Mouse (Mus musculus): ENCODE data around the gene Fam187b. TPM values are rescaled to one million over a fixed set of nuclear protein-coding genes. Genes with fewer than 3 reads are reported as not detected.
A peak's percentile ranks its signal among the peaks of the same experiment; 100 is the strongest.

The Fam187b gene
- polyA plus RNA-seq, 1 experiment from 2014 or later = 8.8 TPM

- Histone ChIP-seq H3K4me1 (ENCODE audit: control insufficient read depth, insufficient read depth, low read length) (no peaks in the 10 kb centered on the region), H3K36me3 (ENCODE audit: control insufficient read depth, insufficient read depth, low read length) (no peaks in the 10 kb centered on the region), H3K27ac (ENCODE audit: low read length) (no peak overlapping the region), H3K27me3 (ENCODE audit: control insufficient read depth, insufficient read depth, low read length) (no peaks in the 10 kb centered on the region), H3K9ac (ENCODE audit: low read length) (no peak overlapping the region), H3K9me3 (replicated peaks; ENCODE audit: control insufficient read depth, low read length) (no peaks in the 10 kb centered on the region; the same call in 1 of the 2 replicates), H3K4me3 (replicated peaks; ENCODE audit: low read length) (no peak overlapping the region), H3K4me2 (ENCODE audit: low read depth, low read length) (no peak overlapping the region)
- 65% methylated on average over 5 of the region's 5 CpGs for WGBS
- no peak for ATAC-seq (ENCODE audit: insufficient read depth, low FRiP score)
Measured at GRCm38 (mm10) chr7:30992148-30992547, 18.6 kb downstream of the Fam187b start.

GRCm38 (mm10) chr7:30993986-30994385 lies 20.4 kb downstream of the Fam187b start:
- H3K4me3 ChIP-seq (replicated peaks; ENCODE audit: low read length) = no peak overlapping the region
- H3K4me2 ChIP-seq (ENCODE audit: low read depth, low read length) = no peak overlapping the region
- no peaks in the 10 kb centered on the region; the same call in 1 of the 2 replicates for H3K9me3 ChIP-seq (replicated peaks; ENCODE audit: control insufficient read depth, low read length)
- H3K27me3 ChIP-seq (ENCODE audit: control insufficient read depth, insufficient read depth, low read length) = no peaks in the 10 kb centered on the region
- H3K27ac ChIP-seq (ENCODE audit: low read length) = no peak overlapping the region
- ATAC-seq (ENCODE audit: insufficient read depth, low FRiP score) = no peak
- no peak overlapping the region for H3K9ac ChIP-seq (ENCODE audit: low read length)
- no peaks in the 10 kb centered on the region for H3K4me1 ChIP-seq (ENCODE audit: control insufficient read depth, insufficient read depth, low read length)
- WGBS = 84% methylated on average over 5 of the region's 5 CpGs
- H3K36me3 ChIP-seq (ENCODE audit: control insufficient read depth, insufficient read depth, low read length) = no peaks in the 10 kb centered on the region

- Histone ChIP-seq H3K9ac (ENCODE audit: low read length) (no peak overlapping the region), H3K4me1 (ENCODE audit: control insufficient read depth, insufficient read depth, low read length) (peaks cover 10% of the 10 kb centered on the region), H3K4me3 (replicated peaks; ENCODE audit: low read length) (no peak overlapping the region), H3K27me3 (ENCODE audit: control insufficient read depth, insufficient read depth, low read length) (no peaks in the 10 kb centered on the region), H3K27ac (ENCODE audit: low read length) (no peak overlapping the region), H3K9me3 (replicated peaks; ENCODE audit: control insufficient read depth, low read length) (no peaks in the 10 kb centered on the region; the same call in 1 of the 2 replicates), H3K36me3 (ENCODE audit: control insufficient read depth, insufficient read depth, low read length) (no peaks in the 10 kb centered on the region), H3K4me2 (ENCODE audit: low read depth, low read length) (no peak overlapping the region)
- ATAC-seq (ENCODE audit: insufficient read depth, low FRiP score) = no peak
- 85% methylated on average over 2 of the region's 2 CpGs for WGBS
Measured at GRCm38 (mm10) chr7:30996491-30996890, 22.9 kb downstream of the Fam187b start.

- peak overlapping the region; percentile 16 for H3K9ac ChIP-seq (ENCODE audit: low read length)
- H3K4me1 ChIP-seq (ENCODE audit: control insufficient read depth, insufficient read depth, low read length) = peaks cover 10% of the 10 kb centered on the region
- no peaks in the 10 kb centered on the region for H3K36me3 ChIP-seq (ENCODE audit: control insufficient read depth, insufficient read depth, low read length)
- no peak overlapping the region for H3K4me3 ChIP-seq (replicated peaks; ENCODE audit: low read length)
- no peaks in the 10 kb centered on the region for H3K27me3 ChIP-seq (ENCODE audit: control insufficient read depth, insufficient read depth, low read length)
- H3K27ac ChIP-seq (ENCODE audit: low read length) = peak overlapping the region; percentile 22
- ATAC-seq (ENCODE audit: insufficient read depth, low FRiP score) = peak; percentile 82
- no peaks in the 10 kb centered on the region; the same call in 1 of the 2 replicates for H3K9me3 ChIP-seq (replicated peaks; ENCODE audit: control insufficient read depth, low read length)
- 10% methylated on average over 7 of the region's 7 CpGs for WGBS
- H3K4me2 ChIP-seq (ENCODE audit: low read depth, low read length) = peak overlapping the region; percentile 6; the same call in 1 of the 2 replicates
Measured at GRCm38 (mm10) chr7:31000505-31001020, 27.0 kb downstream of the Fam187b start.

- ATAC-seq (ENCODE audit: insufficient read depth, low FRiP score) = peak; percentile 52
- H3K4me2 ChIP-seq (ENCODE audit: low read depth, low read length) = no peak overlapping the region
- no peak overlapping the region for H3K4me3 ChIP-seq (replicated peaks; ENCODE audit: low read length)
- no peak overlapping the region for H3K27ac ChIP-seq (ENCODE audit: low read length)
- no peaks in the 10 kb centered on the region for H3K27me3 ChIP-seq (ENCODE audit: control insufficient read depth, insufficient read depth, low read length)
- H3K4me1 ChIP-seq (ENCODE audit: control insufficient read depth, insufficient read depth, low read length) = peaks cover 10% of the 10 kb centered on the region
- no peaks in the 10 kb centered on the region for H3K36me3 ChIP-seq (ENCODE audit: control insufficient read depth, insufficient read depth, low read length)
- 66% methylated on average over 8 of the region's 8 CpGs for WGBS
- H3K9ac ChIP-seq (ENCODE audit: low read length) = no peak overlapping the region
- no peaks in the 10 kb centered on the region for H3K9me3 ChIP-seq (replicated peaks; ENCODE audit: control insufficient read depth, low read length)
Measured at GRCm38 (mm10) chr7:31002650-31003049, 29.1 kb downstream of the Fam187b start.

GRCm38 (mm10) chr7:31007775-31008174 lies 34.2 kb downstream of the Fam187b start:
- ATAC-seq (ENCODE audit: insufficient read depth, low FRiP score) = no peak
- no peak overlapping the region for H3K9ac ChIP-seq (ENCODE audit: low read length)
- H3K27ac ChIP-seq (ENCODE audit: low read length) = no peak overlapping the region
- H3K9me3 ChIP-seq (replicated peaks; ENCODE audit: control insufficient read depth, low read length) = no peaks in the 10 kb centered on the region
- no peak overlapping the region for H3K4me3 ChIP-seq (replicated peaks; ENCODE audit: low read length)
- 76% methylated on average over 1 of the region's 1 CpGs for WGBS
- no peak overlapping the region for H3K4me2 ChIP-seq (ENCODE audit: low read depth, low read length)
- no peaks in the 10 kb centered on the region for H3K27me3 ChIP-seq (ENCODE audit: control insufficient read depth, insufficient read depth, low read length)
- H3K36me3 ChIP-seq (ENCODE audit: control insufficient read depth, insufficient read depth, low read length) = no peaks in the 10 kb centered on the region
- no peaks in the 10 kb centered on the region for H3K4me1 ChIP-seq (ENCODE audit: control insufficient read depth, insufficient read depth, low read length)

- H3K4me1 ChIP-seq (ENCODE audit: control insufficient read depth, insufficient read depth, low read length) = no peaks in the 10 kb centered on the region
- no peak overlapping the region for H3K9ac ChIP-seq (ENCODE audit: low read length)
- ATAC-seq (ENCODE audit: insufficient read depth, low FRiP score) = peak; percentile 44; the same call in 1 of the 2 replicates
- H3K4me2 ChIP-seq (ENCODE audit: low read depth, low read length) = no peak overlapping the region
- H3K4me3 ChIP-seq (replicated peaks; ENCODE audit: low read length) = no peak overlapping the region
- no peaks in the 10 kb centered on the region for H3K27me3 ChIP-seq (ENCODE audit: control insufficient read depth, insufficient read depth, low read length)
- WGBS = 48% methylated on average over 1 of the region's 1 CpGs
- H3K9me3 ChIP-seq (replicated peaks; ENCODE audit: control insufficient read depth, low read length) = no peaks in the 10 kb centered on the region
- H3K27ac ChIP-seq (ENCODE audit: low read length) = no peak overlapping the region
- no peaks in the 10 kb centered on the region for H3K36me3 ChIP-seq (ENCODE audit: control insufficient read depth, insufficient read depth, low read length)
Measured at GRCm38 (mm10) chr7:31008175-31008574, 34.6 kb downstream of the Fam187b start.

- H3K9ac ChIP-seq (ENCODE audit: low read length) = no peak overlapping the region
- no peaks in the 10 kb centered on the region for H3K36me3 ChIP-seq (ENCODE audit: control insufficient read depth, insufficient read depth, low read length)
- H3K4me3 ChIP-seq (replicated peaks; ENCODE audit: low read length) = no peak overlapping the region
- no peak overlapping the region for H3K4me2 ChIP-seq (ENCODE audit: low read depth, low read length)
- H3K27ac ChIP-seq (ENCODE audit: low read length) = no peak overlapping the region
- no peaks in the 10 kb centered on the region for H3K4me1 ChIP-seq (ENCODE audit: control insufficient read depth, insufficient read depth, low read length)
- 28% methylated on average over 3 of the region's 3 CpGs for WGBS
- no peaks in the 10 kb centered on the region for H3K9me3 ChIP-seq (replicated peaks; ENCODE audit: control insufficient read depth, low read length)
- H3K27me3 ChIP-seq (ENCODE audit: control insufficient read depth, insufficient read depth, low read length) = no peaks in the 10 kb centered on the region
- peak; percentile 34; the same call in 1 of the 2 replicates for ATAC-seq (ENCODE audit: insufficient read depth, low FRiP score)
Measured at GRCm38 (mm10) chr7:31008889-31009288, 35.3 kb downstream of the Fam187b start.

- no peak for ATAC-seq (ENCODE audit: insufficient read depth, low FRiP score)
- Histone ChIP-seq H3K4me3 (replicated peaks; ENCODE audit: low read length) (no peak overlapping the region), H3K4me2 (ENCODE audit: low read depth, low read length) (no peak overlapping the region), H3K4me1 (ENCODE audit: control insufficient read depth, insufficient read depth, low read length) (0 out of 2 replicates have a peak, but pooled peaks cover 5% of the 10 kb centered on the region), H3K9ac (ENCODE audit: low read length) (no peak overlapping the region), H3K27me3 (ENCODE audit: control insufficient read depth, insufficient read depth, low read length) (no peaks in the 10 kb centered on the region), H3K36me3 (ENCODE audit: control insufficient read depth, insufficient read depth, low read length) (no peaks in the 10 kb centered on the region), H3K9me3 (replicated peaks; ENCODE audit: control insufficient read depth, low read length) (no peaks in the 10 kb centered on the region), H3K27ac (ENCODE audit: low read length) (no peak overlapping the region)
- WGBS = 71% methylated on average over 5 of the region's 5 CpGs
Measured at GRCm38 (mm10) chr7:31012971-31013370, 39.4 kb downstream of the Fam187b start.
